Mouse (Mus musculus) adrenal gland, postnatal 10 days (tissue): ENCODE measurements around the gene Sfmbt2. TPM values are rescaled to one million over a fixed set of nuclear protein-coding genes. Genes with fewer than 3 reads are reported as not detected.
"Not testable (repeated sequence)": the region's sequence is repeated elsewhere in the genome, so short reads cannot be mapped to it uniquely, and the experiment has no call there.

Source experiments
- DNase-seq: peaks from one replicate; pipeline ENCODE4 v3.0.0; 2021; ENCODE audit warnings: mixed read lengths
- long read RNA-seq, 2 experiments: library from polyadenylated mRNA; stranded (forward); transcript quantifications; one replicate each; pipeline ENCODE4 v2.0.0; 2021
- total RNA-seq, 2 experiments: library from RNA; stranded (reverse); gene quantifications; 2 replicates each; pipeline ENCODE4 v1.2.3; 2021

Sfmbt2 gene
- 1 to 10 TPM; 1.4 TPM for total RNA-seq
- long read RNA-seq, experiment 1, partial matches to known transcripts: 0 of 1 reads
- long read RNA-seq, experiment 1, other reads (novel, unspliced or antisense): 1 of 1 reads
- long read RNA-seq, experiment 2, partial matches to known transcripts: 0 of 1 reads
- long read RNA-seq, experiment 2, other reads (novel, unspliced or antisense): 1 of 1 reads

DNA sequence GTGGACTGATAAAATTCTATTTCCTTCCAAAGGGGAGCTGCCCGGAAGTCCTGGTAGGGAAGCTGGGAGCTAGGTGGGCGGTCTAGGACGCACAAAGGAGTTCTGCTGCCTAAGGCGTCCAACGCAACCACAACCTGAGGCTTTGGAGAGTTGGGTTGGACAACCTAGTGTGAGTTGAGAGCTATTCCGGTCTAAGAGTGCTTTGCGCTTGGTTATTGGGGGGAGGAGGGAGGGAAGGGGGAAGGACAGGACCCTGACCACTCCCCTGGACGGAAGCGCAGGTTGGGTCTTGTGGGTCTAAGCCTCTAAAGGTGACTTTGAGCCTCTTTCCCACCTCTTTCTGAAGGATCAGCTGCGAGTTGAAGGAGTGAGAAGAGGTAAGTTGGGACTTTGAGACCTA is at the start of gene Sfmbt2:
TSS of gene Sfmbt2 (plus strand) at position 335 of the 400 bp plus-strand sequence.
- DNase-seq: no peak

DNA sequence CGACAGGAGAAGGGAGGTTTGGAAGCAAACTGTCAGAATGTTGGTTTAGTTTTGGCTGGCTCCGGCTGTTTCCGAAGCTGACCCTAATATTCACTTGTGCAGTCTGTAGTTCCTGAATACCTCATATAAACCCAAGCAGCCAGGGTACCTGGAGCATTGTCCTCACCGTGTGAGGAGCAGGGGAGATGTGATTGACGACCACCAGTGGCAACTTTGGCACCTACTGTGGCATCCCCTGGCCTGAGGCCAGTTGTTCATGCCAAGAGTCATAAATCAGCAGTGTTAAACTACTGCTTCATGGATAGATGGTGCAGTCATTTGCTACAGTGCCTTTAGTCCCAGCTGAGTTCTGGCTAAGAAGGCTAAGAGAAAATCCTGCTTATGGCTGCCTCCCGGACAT is 49.2 kb upstream of the Sfmbt2 start:
- DNase-seq: no peak

DNA sequence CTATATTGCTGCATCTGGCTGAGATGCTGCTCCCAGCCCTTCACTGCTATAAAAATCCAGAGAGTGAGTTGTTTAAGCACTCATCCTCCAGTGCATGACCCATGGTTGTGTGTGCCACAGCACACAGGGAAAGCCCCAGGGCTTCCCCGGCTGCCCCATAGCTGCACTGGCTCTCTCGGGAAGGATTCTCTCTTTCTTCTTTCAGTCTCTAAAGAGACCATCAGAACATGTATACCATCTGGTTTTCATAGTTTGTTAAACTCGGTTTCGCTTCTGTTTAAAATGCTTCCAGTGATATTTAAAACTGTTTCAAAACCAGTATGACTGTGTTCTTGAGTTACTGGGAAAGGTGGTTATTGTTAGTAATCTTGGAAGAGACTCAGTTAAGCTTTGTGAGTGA is 47.1 kb upstream of the Sfmbt2 start:
- DNase-seq: no peak

DNA sequence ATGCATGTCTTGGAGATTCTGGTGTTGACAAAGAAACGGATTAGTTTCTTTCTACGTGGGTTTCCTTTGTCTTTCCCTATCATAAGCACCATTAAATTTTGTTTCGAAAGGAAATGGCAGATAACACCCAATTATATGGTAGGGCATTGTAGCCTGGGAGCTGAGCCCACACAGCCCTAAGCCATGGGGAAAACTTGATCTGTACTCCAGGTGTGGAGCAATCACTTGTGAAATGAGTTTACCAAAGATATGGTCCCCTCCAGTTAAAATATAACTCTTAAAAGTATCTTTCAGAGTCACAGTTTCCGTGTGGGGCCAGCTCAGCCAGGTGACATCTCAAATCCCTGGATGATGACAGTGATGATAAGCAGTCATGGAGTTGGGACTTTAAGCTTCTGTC is 45.3 kb upstream of the Sfmbt2 start:
- no peak for DNase-seq

DNA sequence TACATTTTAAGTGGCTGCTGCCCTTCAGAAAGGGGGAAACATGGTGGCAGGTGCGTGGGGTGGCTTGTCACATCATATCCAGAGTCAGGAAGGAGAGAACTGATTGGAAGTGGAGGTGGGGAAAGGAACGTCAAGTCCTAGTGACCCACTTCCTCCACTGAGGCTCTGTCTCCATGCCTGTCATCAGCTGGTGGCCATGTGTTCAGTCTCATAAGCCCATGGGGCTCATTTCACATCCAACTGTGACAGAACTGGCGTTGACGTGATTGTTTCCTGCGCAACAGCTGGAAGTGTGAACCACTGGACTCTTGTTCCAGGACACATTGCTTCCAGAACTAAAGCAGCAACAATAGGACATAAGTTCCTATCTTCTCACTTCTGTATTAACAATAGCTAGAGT is 40.1 kb upstream of the Sfmbt2 start:
- DNase-seq: no peak

DNA sequence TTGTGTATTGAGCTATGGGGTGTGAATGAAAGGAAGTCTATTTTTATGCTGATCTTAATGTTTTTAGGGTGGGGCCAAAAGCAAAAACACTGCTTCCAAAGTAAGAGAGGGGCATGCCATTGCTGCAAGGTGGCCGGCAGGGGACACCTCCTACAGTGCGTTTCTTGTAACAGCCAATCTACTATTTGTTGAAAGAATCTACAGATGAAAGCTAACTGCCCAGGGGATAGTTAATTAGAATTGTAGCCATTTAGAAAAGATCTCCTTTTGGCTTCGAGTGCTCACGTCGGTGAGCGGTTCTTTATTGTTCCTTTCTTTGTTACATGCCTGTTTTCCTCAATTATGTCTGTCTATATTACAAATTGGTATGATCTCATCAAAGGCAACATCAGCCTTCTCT is 36.0 kb upstream of the Sfmbt2 start:
- DNase-seq: no peak

DNA sequence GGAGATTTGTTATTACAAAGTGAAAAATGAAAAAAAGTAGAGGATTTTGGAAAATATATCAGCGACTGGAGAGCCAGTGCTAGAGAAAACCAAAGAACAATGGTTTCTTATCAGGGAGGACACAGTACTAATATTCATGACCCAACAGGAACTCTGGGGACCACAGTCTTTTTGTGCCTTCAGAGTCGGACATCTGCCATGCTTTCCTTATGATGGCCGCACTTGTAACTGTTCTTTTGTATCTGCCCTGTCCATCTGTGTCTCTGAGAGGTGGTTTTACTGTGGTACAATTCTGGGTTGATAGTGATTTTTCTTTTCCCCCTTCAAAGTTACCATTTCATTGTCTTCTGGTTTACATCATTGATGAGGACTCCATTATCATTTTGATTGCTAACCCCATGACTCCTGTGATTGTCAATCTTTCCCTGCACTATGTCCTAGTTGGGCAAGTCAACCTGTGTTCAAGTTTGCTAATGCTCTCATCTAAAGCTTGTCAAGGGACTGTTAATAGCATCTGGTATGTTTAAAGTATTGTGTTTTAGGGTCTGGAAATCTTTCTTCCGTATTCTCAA is 35.2 kb upstream of the Sfmbt2 start:
- DNase-seq: no peak

DNA sequence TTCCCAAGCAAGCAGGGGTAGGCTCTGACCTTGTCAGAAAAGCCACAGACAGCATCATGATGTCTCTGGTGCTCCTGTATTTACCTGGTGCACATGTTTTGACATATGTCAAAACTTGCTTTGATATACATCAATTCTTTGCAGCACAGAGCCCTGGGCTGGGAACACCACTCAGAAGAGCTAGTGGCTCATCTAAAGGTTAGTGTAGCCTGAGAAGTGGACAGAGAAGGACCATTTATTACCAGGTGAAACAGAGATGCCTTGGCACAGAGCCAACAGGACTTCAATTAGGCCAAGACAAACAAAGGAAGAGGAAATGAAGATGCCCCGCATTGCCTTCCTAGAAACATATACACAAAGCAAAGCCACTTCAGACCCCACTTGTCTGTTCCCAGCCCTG is 30.3 kb upstream of the Sfmbt2 start:
- DNase-seq: no peak

DNA sequence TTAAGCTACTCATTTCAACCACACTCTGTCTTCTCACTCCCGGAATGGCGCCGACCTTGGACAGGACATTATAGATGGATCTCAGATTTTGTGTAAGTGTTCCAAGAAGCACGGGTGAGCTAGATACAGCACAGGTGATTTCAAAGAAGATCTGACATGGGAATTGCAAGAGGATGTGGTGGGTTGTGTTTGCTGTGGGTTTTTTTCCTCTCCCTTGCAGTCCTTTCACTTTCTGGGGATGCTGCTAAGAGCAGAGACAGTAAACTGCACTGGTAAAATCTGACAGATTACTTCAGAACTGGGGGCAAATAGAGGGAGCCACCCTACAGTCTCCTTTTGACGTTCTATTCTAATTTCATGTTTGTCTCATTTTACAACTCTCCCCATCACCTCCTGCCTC is 26.8 kb upstream of the Sfmbt2 start:
- no peak for DNase-seq

DNA sequence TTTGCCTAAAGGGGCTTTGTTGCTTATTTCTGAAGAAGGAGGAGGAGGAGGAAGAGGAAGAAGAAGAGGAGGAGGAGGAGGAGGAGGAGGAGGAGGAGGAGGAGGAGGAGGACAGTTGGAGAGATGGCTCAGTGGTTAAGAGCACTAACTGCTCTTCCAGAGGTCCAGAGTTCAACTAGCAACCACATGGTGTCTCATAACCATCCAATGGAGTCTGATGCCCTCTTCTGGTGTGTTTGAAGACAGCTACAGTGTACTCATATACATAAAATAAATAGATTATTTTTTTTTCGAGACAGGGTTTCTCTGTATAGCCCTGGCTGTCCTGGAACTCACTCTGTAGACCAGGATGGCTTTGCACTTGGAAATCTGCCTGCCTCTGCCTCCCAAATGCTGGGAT is 26.2 kb upstream of the Sfmbt2 start:
- DNase-seq: not testable (repeated sequence)

DNA sequence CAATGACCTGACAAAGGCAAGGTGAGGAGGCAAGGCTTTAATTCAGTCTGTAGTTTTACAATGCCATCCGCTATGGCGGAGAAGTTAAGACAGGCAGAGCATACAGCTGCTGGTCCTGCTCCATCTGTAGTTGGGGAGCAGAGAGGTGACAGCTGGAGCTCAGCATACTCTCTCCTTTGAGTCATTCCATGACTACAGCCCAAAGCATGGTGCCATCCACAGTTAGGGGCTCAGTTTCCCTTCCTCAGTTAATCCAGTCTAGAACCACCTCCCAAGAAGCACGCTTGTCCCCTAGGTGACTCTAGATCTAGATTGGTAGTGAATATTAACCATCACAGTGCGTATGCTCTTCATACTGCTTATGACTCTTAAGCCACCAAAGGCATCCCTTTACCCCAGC is 23.1 kb upstream of the Sfmbt2 start:
- no peak for DNase-seq

DNA sequence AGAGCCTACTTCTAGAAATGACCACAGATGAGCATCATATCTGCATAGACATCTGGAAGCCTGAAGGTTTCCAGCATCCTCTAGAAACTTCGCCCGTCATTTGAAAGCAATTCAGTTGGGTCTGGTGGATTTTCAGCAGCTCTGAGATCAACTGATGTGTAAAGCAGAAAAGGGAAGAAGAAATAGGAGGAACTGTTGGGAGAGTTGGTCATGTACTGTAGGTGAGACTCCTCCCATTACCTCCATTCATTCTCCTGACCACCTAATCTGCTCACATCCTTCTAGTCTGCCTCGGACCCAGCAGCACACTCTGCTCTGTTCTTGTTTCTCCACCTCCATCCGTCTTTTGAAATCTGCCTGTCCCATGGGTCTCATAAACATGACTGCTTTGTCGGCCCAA is 22.3 kb upstream of the Sfmbt2 start:
- no peak for DNase-seq

DNA sequence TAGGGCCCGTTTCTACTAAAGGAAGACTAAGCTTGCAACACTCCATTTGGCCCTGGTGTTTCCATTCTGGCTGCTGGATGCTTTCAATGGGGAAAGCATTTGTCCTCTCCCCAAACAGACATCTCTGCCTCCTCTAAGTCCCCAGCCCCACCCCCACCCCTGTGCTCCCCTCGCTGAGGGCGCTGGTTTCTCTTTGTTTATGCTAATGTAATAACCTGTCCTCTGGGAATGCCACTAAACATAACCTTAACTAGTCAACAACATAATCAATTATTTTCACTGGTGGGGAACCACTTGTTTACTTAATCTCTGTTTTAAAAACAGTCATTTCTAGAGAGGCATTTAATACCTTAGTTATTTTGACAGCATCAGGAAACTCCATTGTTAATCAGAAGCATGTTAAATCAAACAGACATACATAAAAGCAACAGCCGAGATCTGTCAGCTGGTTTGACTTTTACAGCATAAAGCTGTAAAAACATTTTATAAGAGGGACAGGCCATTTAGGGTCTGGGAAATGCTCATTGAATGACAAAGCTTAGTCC is 20.0 kb upstream of the Sfmbt2 start:
- no peak for DNase-seq

DNA sequence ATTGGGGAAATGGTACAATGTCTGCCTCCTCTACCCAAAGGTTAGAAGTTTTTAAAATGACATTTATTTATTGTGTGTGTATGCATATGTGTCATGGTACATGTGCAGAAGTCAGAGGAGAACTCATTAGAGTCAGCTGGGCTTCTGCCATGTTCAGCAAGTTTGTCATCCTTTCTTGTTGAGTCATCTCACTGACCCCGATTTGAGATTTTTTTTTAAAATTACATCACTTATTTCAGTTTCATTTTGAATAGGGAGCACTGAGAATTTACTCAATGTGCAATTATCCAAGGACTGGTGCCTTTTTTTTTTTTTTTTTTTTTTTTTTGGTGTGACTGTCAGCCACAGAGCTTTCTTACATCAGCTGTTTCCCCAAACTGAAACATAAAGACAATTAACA is 19.2 kb upstream of the Sfmbt2 start:
- DNase-seq: no peak

DNA sequence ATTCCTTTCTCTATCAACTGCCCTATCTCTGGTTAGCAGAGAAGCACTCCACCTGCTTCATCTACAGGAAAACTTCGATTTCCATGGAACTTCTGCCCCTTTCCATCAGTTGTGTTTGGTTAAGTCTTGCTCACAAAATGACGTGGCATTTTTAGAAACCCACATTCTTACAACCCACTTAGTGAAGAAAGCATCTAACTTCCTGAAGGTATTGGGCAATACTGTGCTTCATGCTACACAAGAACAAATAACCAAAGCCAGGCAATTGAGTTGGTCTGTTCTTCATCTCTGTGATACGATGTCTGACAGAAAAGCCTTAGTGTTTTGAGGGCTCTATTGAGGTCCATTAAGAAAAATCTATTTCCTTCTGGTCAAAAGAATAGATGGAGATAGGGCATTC is 17.4 kb upstream of the Sfmbt2 start:
- DNase-seq: no peak

DNA sequence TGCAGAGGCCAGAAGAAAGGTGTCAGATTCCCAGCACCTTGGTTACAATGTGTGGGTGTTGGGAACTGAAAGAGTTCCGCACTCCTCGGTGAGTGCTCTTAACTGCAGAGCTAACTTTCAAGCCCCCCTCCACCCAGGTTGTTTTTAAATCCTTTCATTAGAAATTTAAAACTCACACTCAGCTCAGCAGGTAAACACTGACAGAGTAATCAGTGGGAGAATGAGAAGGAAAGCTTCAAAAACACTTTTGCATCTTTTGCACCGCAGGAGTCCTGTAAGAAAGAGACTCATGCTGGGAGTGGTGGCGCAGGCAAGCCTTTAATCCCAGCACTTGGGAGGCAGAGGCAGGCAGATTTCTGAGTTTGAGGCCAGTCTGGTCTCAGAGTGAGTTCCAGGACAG is 16.4 kb upstream of the Sfmbt2 start:
- DNase-seq: no peak

DNA sequence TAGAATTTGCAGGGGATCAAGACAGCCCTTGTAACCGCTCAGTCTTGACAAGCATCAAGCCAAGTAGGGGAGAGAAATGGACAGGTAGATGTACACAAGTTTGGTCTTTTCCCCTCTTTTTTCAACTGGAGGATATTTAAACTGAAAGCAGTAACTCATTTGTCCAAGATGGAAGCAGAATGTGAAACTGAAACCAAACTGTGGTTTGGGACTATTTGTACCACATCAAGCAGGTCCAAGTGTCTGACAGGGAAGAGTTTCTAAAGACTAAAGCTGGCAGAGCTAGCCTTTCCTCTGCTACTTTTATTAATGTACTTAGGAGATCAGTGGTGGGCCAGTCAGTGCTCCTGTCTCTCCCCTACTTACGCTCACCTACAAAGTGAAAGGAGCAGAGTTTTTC is 10.4 kb upstream of the Sfmbt2 start:
- DNase-seq: no peak

DNA sequence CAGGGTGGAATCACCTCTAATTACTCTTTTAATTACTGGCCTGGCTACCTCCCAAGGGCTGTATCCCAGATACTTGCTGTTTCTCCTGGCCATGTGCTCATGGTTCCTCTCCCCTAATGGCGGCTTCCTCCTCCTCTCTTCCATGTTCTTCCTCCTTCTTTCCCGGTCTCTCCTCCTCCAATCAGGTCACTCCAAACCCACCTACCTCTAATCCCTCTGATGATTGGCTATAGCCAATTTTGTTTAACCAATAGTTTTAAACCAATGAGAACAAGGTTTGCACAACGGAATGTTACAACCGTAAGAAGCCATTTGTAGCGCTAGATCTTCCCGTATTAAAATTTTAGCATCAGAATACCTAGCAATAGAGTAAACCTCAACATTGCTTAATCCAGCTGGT is 5.2 kb upstream of the Sfmbt2 start:
- no peak for DNase-seq

DNA sequence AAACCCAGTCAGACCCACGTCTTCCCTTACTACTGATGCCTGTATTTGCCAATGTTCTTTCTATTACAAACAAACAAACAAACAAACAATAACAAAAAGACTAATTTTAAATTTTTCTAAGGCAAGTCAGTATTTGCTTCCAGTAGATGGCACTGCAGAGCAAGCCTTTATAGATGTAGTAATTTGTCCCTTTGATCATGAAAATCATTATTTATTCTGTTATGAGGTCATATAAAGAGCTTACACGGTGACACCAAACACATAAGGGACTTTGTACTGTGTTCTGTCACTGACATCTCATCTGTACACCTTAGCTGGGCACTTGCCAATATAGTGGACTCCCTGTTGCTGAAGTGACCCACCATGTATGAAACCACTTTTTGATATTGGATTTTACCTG is 4.0 kb upstream of the Sfmbt2 start:
- DNase-seq: no peak

DNA sequence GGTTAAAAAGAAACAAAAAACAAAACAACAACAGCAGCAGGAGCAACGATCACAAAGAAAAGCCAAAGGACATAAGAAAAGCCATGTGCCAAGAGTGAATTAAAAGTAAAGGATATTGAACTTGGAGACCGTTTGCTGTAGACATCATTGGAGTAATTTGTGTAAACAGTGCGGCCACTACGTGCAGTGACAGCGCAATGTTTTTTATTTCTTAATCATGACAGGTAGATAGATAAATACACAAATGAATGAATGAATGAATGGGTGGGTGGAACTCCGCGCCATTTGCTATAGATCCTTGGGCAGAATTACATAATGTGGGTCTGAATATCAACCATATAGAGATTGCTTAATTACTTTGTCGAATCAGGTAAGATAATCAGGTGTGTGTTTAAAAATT is 634 bp upstream of the Sfmbt2 start:
- no peak for DNase-seq

DNA sequence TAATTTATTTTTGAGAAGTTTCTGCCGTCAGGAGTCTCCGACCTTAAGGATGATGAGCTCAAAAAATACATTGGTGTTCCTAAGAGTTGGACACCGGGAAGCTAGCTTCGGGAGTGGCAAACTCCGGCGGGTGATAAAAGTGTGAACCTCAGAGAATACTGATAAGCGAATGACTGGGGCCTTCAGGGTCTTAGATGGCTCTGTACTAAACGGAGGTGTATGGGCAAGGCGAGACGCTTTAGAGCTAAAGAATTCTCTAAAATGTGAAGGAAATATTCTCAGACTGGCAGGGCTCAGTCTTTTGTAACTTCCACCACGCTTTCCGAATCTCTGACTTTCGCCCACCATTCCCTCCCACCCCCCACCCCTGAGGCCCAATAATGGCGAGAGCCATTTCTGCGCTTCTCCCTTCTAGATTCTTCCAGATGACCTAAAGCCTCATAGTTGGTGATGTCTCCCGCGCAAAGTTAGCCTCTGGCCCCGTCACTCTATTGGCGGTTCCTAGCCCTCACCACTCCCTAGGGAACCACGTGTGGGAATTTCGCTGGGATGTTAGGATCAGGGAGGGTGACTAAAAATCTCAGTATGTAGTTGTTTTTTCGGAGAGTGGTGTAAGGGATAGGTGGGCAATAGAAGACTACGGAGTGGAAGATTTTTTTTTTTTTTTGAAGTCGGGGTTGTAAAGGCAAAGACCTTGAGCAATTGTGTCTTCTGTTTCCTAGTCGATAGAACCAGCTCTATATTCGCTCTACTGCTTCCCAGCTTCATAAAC is 563 bp downstream of the Sfmbt2 start:
- no peak for DNase-seq

DNA sequence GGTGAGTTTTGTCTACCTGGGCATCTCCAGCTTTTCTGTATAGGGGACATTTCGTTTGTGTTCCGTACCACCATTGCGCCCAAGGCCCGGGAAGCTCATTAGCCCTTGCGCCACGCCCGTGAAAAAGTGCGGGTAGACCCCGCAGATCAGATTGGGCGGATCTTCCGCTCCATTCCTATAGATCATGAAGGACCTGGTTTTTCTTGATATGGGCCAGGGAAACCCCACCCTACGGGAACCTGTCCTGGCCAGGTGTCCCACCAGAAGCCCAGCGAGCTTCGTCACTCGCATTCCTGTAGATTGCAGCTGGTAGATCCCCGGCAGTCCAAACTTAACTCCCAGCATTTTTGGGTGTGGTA is 1.1 kb downstream of the Sfmbt2 start:
- DNase-seq: no peak

DNA sequence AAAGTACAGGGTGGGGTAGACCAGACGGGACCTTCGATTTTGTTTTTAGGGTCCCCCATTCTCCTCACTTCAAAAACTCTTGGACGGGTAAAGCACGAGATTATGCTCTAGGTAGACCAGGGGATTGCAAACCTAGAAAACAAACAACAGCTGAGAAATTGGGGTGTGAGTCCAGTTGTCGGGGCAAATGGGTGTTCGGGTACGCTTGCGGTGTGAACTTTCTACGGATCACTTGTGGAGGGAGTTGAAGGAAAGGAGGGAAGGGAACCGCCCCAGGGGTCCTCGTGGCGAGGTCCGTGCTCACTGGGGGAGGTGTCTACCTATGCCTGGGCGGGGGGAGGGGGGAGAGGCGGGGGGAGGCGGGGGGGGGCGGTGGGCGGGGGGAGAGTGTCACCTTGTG is 1.6 kb downstream of the Sfmbt2 start:
- no peak for DNase-seq

DNA sequence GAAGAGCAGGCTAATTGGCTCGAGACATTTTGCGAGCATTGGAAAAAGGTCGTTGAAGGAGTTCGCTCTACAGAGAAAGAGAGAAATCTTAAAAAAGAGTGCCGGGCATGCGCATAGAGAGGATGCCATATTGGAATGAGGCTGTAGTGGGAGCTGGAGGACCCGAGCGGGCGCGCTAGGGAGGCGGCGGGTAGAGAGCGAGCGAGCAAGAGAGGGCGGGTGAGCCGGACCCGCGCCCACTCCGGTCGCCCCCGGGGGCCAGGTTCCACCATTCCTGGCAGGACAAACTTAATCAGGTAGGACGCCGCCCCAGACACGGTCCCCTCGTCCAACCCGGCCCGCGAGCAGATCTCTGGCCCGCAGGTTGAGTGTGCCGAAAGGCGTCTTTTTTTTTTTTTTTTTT is 2.0 kb downstream of the Sfmbt2 start:
- DNase-seq: peak; percentile 76
